Mouse (Mus musculus) activated CD4-positive, CD25-positive, alpha-beta regulatory T cell, adult 4 months (primary cell): ENCODE measurements around the gene Hbq1a. TPM values are rescaled to one million over a fixed set of nuclear protein-coding genes. Genes with fewer than 3 reads are reported as not detected.
"Not testable (repeated sequence)": the region's sequence is repeated elsewhere in the genome, so short reads cannot be mapped to it uniquely, and the experiment has no call there.

ENCODE experiments used
- ATAC-seq: one replicate; pipeline ENCODE4 v1.8.0; 2017
- polyA plus RNA-seq, 2 experiments: library from polyadenylated mRNA; unstranded; fragments of 100-300 nt; shearing (Covaris generic); gene quantifications; one replicate each; pipeline ENCODE4 v1.2.1; 2017

The Hbq1a gene
- polyA plus RNA-seq, result not detected

DNA sequence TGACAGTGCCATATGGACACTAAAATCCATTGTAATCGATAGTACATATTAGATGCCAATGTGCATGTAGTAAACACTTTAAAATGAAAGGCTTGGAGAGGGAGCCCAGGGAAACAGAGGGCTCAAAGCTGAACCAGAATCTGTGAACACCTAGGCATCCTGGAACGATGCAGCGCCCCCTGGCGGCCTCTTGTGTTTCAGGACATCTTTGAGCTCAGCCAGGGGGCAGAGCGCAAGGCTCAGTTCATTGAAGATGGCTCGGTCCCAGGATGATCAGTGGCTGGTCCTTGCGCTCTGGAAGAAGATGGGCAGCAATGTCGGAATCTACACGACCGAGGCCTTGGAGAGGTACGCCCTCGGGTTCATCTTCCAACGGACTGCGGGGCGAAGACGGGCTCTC lies at the start of gene Hbq1a:
TSS of gene Hbq1a (plus strand) at position 205 of the 400 bp plus-strand sequence.
- ATAC-seq, result not testable (repeated sequence)

DNA sequence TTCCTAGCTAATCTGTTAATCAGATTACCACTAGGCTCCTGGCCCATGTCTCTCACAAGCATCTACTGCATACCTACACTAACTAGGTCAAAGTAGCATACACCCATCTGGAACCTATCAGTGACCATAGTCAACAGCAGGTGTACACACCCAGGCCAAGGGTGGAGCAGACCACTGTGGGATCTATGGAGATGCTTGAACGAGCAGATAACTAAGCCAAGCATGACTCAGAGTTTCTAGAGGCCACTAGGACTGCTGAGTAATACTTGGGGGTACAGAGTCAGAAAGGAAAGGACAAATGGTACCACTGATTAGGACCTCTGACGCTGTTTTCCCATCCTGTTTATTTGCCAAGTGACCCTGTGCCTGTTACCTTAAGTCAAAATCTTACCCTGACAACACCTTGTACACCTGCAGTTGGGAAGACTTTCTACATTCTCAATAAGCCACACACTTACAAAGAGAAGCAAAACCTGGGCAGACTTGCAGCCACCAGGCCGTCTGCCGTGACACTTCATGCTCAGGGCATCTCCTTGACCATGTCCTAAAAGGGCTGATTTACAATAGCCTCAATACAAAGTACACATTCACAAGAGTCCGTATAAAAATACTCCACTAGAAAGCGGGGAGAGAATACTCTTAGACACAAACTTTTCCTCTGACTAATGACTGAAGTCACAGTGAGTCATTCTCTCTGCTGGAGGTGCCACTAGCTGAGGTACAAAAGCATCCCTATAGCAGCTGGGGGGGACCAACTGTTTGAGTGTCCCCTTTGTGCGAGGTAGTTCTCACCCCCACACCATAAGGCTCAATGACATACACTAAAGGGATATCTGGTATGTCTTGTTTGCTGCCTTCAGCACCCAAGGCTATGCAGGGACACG lies 48.7 kb upstream of the Hbq1a start:
- no peak for ATAC-seq

DNA sequence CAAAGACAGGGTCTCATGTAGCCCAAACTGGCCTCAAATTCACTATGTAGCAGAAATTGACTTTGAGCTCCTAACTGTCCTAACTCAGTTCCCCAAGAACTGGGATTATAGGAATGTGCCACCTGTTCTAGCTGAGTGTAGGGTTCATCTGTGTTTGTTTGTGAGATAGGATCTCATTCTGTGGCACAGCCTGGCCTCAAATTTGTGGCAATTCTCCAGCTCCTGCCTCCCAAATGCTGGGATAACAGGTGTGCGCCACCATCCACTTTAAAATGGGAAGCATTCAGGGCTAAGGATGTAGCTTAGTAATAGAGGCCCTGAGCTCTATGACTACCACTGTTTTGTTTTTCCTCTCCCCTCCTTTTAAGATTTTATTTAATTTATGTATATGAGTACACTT lies 46.7 kb upstream of the Hbq1a start:
- ATAC-seq, result no peak

DNA sequence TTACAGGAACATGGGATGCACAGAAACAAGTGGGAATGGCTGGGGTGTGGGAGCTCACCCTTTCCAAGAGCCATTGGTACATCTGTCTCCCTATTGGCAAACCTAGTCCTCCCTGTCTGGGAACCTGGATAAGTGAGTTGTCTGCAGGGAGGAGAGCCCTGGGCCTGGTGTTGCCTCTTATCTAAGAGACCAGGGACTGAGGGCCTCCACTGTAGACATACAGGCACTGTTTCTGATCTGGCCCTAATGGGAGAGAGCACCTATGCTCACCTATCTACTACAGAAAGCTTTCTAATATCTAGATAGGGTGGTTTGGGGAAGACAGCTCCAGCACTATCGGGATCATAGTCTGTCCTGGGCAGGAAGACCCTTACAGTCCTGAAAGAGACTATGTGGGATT lies 43.7 kb upstream of the Hbq1a start:
- no peak for ATAC-seq

DNA sequence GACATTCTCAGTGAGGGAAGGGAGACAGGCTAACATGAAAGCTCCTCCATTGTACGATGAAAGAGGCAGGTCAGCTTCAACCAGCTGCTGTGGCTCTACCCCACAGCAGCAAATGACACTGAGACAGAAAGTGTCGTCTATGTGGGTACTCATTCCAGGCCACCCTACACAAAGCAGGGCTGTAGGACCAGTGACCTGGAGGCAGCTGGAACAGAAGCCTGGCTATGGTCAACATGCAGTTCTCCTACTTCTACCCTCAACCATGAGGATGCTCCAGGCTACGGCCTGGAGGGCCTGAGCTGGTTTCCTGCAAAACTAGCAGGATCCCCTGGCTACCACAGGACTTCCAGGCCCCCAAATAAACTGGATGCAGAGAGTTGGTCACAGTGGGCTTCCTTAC lies 43.3 kb upstream of the Hbq1a start:
- no peak for ATAC-seq

DNA sequence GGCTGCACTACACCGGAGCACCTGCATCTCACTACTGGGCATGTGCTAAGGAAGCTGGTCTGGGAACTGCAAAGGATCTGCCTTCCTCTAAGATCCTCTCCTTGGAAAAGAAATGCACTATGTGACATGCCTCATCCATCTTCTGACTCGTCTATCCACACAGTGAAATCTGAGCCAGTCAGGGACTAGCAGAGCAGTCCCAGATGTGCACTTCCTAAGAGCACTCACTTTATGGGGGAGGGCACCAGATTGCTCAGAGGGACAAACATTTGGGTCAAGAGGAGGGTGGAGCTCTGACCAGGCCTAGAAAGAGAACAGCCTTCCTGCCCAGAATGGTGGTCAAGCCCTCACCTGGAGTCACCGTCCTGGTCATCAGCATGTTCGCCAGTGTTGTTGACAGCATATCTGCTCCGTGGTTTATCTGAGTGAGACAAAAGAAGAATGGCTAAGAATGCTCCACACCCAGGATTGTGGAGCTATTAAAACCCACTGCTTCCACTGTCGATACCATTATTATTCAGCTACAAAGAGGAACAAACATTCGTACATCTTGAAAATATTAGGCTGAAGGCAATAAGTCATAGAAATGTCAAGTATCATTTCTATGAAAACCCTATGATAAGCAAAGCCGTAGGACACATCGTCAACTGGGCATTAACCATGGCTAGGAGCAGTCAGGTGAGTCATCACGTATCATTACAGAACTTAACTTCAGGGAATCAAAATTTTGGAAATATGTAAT lies 37.0 kb upstream of the Hbq1a start:
- no peak for ATAC-seq

DNA sequence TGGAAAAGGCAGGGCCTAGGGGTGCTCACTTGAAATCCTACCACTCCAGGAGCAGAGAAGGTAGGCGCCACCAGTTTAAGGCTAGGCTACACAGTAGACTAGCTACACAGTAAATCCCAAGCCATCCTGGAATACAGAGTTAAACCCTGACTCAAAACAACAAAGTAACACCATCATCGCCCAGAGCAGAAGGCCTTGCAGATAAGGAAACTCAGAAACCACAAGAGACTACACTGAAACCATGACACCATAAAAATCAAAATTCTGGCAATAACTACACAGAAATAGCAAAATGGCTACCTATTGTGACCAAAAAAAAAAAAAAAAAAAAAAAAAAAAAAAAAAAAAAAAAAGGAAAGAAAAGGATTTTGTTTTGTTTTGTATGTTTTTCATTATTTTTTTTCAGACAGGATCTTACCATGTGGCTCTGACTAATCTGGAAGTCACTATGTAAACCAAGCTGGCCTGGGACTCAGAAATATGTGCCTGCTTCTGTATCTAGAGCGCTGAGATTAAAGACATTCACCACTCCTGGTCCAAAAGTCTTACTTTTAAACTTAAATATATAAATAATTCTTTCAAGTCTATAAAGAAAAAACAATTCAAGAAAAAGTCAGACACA lies 34.6 kb upstream of the Hbq1a start:
- no peak for ATAC-seq

DNA sequence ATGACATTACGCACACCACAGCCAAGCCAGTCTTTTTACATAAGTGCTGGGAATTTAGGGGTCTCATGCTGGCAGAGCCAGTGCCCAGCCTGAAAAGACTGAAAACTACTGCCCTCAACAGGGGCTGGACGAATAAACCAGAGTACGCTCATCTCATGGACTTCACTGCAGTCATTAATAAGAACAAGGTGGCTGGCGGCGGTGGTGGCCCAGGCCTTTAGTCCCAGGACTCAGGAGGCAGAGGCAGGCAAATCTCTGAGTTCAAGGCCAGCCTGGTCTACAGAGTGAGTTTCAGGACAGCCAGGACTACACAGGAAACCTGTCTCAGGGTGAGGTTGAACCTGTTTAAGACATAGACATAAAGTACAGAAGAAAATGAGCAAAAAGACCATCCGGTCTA lies 33.7 kb upstream of the Hbq1a start:
- ATAC-seq, result no peak

DNA sequence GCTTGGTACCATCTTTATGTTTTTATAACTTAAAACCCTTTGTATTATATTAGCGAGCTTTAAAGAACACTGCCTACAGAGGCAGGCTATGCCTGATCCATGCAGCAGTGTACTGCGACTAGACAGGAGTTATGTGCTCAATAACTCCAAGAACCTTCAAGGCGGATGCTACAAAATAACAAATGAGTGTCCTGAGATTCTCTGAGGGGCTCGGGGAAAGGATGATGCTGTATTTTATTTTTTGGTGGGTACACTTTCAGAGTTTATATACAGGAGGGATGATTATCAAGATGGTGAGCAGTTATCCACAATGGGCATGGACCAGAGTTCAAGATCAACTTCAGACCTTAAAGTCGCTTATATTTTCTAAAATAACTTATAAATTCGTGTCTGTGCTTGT lies 33.1 kb upstream of the Hbq1a start:
- no peak for ATAC-seq

DNA sequence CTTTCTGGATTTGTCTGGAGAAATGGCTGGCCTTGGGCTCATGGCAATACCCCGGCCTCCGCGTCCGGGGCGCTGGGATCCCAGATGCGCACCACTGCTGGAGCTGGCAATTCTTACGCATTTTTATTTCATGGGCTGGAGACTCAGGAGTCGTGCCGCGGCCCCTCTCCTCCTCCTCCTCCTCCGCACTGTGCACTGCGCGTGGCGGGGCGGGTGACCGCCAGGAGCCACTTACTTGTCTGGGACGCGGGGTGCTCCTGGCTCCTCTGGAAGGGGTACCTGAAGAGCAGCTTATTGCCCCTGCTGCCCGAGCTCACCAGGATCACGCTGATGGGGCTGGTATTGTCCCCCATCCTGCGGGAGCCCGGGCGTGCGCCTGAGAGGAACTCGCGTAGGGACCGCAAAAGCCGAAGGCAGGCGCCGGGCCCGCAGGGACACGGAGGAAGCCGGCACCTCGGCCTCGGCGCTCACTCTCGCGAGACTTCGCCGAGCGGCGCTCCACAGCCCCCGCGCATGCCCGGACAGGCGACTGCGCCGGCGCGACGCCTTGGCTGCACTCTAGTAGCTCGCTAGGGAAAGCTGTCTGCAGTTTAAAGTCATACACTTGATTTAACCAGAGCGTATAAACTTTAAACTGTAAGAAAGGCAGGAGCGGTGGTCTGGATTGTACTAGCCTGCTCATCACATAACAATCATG lies 32.5 kb upstream of the Hbq1a start, which contains the start of gene Nprl3:
TSS of gene Nprl3 (minus strand) at position 520 of the 697 bp plus-strand sequence.
- peak; percentile 95 for ATAC-seq

DNA sequence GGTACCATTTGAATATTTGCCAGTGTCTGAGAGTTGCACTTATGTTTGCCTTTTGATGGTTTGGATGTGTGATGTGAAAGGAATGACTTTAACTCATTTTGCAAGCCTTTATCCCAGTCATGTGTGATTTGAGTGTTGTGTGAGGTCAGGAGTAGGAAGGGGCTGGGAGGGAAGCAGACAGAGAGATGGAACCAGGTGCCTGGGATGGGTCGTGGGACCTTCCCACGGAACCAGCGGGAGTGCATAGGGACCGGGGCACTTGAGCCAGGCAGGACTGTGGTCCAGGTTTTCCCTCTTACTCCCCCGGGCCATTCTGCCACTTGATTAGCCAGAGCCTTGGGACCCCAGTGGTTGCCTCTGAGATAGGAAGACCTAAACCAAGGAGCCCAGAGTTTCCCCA lies 31.9 kb upstream of the Hbq1a start:
- no peak for ATAC-seq

DNA sequence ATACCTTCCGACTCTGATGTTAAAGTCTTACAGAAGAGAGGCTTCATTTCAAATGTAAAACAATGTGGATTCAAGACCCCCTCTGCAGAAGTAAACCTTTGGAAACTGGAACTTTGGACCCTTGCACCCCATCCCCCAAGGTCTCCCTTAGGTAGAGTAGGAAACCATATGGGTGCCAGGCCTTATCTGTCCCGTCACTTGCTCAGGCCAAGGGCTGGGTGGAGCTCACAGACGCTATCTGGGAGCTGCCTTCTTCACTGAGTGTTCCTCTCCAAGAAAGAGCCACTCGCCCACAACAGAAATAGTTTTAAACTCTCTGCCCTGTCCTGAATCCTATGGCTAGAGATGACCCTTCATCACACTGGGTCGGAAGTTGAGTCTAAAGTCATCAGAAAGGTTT lies 30.9 kb upstream of the Hbq1a start:
- ATAC-seq, result no peak

DNA sequence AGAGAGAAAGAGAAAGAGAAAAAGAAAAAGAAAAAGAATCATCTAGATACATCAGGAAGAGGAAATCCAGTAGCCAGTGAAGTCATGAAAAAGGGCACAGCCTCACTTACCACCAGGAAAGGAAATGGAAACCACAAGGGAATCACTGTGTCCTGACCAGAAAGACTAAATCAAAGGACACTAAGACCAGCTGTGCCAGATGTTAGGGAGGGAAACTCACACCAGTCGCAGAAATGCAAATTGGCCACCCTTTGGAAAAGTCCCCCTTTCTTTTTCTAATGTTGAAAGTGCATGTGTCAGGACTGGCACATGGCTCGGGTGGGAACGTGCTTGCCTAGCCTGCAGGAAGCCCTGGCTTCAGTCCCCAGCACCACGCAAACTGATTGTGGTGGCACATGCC lies 28.7 kb upstream of the Hbq1a start:
- no peak for ATAC-seq

DNA sequence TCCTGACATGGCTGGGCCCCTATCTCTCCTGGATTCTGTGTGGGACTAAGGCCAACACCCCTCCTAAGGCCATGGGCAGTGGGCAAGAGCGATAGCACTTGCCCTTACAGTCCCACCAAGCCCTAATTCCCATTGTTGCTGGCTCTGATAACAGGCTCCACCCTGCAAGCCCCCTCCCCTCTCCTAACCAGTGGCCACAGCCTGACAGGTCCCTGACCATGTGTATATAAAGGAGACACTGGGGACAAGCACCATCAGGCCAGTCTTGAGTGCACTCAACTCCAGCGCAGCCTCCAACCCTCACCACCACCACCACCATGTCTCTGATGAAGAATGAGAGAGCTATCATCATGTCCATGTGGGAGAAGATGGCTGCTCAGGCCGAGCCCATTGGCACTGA lies 23.5 kb upstream of the Hbq1a start, which contains the start of gene Hba-x:
TSS of gene Hba-x (plus strand) at position 54 of the 400 bp plus-strand sequence.
- no peak for ATAC-seq

DNA sequence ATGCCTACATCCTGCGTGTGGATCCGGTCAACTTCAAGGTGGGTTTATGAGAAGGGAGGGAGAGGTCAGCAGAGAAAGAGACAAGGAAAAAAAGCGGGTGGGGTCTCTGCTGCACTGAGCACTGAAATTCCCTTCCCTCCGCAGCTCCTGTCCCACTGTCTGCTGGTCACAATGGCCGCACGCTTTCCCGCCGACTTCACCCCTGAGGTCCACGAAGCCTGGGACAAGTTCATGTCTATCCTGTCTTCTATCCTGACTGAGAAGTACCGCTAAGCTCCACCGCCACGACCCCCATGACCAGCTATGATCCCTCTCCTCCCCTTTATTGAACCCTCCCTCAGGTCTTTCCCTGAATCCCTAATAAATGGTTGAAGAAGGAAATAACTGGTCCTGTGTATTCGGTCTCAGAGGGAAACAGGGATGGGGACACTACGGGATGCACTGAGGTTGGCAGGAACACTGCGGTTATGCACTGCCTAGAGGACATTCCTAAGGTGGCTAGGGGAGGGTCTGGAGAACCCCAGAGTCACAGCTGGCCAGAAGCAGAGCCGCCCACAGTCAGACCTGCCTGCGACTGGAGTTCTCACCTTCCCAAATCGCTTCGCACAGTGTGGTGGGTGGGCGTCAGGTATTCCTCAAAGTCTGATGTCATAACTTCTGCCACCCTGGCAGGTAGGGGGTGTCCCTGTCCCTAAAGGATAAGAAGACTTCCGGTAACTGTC lies 22.0 kb upstream of the Hbq1a start:
- no peak for ATAC-seq

DNA sequence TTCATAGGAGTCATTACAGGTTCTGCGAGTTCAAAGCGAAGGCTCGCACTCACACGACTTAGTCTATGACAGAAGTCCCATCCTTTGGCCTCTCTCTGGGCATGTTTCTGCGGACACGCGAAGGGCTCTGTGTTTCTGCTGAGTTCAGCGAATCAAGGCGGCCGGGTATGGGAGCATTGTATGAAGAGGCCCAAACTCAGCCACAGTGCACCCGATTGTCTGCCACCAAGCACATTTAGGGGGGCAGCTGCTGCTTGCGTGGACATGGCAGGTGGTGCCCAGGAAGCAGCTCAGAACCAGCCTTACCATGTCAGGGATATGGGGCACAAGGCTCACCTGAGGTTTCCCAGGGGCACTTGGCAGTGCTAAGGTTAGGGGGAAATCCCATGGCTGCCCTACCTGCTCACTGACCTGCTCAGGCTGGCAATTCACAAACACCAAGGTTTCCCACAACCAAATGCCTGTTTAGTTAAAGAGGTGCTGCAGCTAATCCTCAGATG lies 21.4 kb upstream of the Hbq1a start:
- ATAC-seq, result no peak

DNA sequence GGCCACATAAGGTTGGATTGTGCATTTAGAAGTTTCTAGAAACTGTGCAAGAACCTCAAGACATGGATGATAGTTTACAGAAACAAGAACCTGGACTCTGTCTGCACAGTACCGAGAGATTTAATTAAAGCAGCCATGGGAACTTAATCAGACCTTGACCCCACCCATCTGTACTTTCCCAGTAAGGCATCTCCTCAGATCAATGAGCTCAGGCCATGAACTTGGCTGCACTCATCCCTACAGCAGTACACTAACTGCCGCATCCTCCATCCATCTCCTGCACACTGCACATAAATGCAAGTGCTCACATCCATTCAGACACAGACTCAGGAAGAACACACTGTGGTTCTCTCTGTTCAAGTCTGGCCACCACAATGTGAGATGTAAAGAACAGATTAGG lies 19.2 kb upstream of the Hbq1a start:
- ATAC-seq, result no peak

DNA sequence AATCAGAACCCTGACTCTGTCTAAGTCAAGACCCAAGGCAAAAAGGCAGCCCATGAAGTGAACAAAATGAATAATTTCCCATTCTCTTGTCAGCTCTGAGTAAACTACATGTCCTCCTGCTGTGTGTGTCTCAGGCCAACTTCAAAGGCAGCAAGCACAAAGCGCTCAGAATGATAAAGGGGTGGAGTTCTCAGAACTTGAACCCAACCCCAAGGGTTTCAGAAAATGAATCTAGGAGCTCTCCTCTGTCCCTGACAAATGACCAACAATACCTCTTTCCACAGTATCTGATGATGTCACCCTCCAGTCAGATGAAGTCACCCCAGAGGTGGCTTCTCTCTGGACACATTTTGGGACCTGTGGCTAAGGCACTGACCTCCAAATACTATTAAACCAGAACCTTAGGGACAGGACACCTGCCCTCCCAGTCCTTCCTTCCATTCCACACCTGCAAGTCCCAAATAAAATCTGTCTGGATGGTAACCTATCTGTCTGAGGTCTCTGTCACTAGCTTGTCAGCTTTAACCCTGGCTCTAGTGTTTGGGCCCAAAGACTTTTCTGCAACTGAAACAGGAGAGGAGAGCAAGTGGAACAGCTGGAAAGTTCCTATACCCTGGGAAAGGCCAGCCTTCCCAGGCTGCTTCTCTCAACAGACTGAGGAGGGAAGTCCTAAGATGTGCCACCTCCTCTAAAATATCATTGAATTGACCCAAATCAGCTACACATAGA lies 18.3 kb upstream of the Hbq1a start:
- ATAC-seq, result no peak

DNA sequence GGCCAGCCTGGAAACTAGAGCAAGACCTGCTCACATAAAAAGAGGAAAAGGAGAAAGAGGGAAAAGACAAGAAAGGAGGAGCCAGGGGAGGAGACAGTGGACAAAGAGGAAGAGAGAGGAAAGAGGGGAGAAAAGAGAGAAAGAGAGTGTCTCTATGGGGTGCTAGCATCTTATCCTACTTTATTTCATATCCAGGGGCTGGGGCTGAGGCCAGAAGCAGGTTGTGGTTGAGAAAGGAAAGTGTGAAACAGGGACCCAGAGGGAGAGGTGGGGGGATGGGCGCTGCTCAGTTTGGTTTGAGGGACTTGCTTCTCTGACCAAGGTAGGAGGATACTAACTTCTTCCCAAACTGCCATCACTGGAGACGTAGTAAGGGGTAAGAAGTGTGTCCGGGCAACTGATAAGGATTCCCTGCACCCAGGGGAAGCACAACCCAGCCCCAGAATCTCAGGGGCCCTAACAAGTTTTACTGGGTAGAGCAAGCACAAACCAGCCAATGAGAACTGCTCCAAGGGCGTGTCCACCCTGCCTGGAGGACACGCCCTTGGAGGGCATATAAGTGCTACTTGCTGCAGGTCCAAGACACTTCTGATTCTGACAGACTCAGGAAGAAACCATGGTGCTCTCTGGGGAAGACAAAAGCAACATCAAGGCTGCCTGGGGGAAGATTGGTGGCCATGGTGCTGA lies 16.6 kb upstream of the Hbq1a start, which contains the start of gene Hba-a1:
TSS of gene Hba-a1 (plus strand) at position 421 of the 687 bp plus-strand sequence.
- not testable (repeated sequence) for ATAC-seq

DNA sequence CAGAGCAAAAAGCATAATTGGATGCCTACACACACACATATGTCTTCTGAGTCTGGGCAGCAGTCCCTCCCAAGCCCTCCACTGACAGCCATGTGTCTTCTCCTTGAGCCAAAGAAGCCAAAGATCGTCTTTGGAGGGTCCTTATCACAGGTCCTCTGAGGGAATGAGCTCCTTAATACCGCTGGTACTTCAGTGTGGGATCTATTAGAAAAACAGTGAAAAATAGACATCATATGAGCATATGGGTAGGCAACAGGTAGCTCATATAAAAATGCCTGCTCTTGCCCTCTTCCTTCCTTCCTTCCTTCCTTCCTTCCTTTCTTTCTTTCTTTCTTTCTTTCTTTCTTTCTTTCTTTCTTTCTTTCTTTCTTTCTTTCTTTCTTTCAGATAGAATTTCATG lies 15.3 kb upstream of the Hbq1a start:
- not testable (repeated sequence) for ATAC-seq
